Comparison of ENCODE assay signal across 29 mouse cellular contexts in the genomic region with DNA sequence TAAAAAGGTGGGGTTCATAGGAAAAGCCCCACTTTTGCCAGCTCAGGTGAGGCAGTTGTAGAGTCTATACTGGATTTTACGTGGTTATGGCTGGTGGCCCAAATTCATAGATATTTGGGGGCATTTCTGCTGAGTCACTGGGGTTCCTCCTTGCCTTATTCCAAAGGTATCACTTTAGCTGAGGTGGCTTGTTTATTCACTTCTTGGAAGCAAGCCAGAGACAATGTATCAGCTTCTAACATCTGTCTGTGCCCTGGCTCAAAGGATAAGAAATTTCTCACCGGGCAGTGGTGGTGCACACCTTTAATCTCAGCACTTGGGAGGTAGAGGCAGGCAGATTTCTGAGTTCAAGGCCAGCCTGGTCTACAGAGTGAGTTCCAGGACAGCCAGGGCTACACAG. TPM values are rescaled to one million over a fixed set of nuclear protein-coding genes. Genes with fewer than 3 reads are reported as not detected.
DNase-seq lines count a peak whose midpoint lies in the region; ATAC-seq and TF ChIP-seq lines count a peak whose summit lies in the region.
"Had no signal": no experiment of that assay in that cellular context is flagged by ENCODE, and none has a peak within 500 bp of the region (broad histone marks: within the 10 kb centered on the region; RNA-seq: fewer than 3 reads in every experiment).

No protein-coding gene starts in this region.

- H3K4me1 ChIP-seq in intestine, postnatal 0 days (replicated peaks; ENCODE audit: control insufficient read depth, insufficient read depth, low read length): peaks cover 14% of the 10 kb centered on the region; the same call in 1 of the 2 replicates
- peaks cover 28% of the 10 kb centered on the region; the same call in 1 of the 2 replicates for H3K4me1 ChIP-seq in intestine, embryonic 16.5 days (ENCODE audit: control insufficient read depth, insufficient read depth, low read length)
- H3K4me1 ChIP-seq in MEL (ENCODE audit: control insufficient read depth in 1 of 2, insufficient read depth in 2 of 2, low read length in 2 of 2): peaks cover 7 to 17% of the 10 kb centered on the region in 2 experiments; a peak in 3 of 4 replicates
- H3K4me1 ChIP-seq: heart, embryonic 15.5 days; hindbrain, embryonic 15.5 days had no signal

- peak overlapping the region; percentile 78; the same call in 1 of the 2 replicates for H3K27ac ChIP-seq in intestine, postnatal 0 days (ENCODE audit: low read depth, low read length)
- no peak overlapping the region; the same call in 1 of the 2 replicates for H3K27ac ChIP-seq in intestine, embryonic 16.5 days (ENCODE audit: low read length)
- H3K27ac ChIP-seq in MEL (ENCODE audit: control insufficient read depth, low read depth, low read length): no peak overlapping the region
- H3K27ac ChIP-seq: embryonic facial prominence, embryonic 15.5 days; heart, embryonic 15.5 days; hindbrain, embryonic 10.5 days; hindbrain, embryonic 15.5 days had no signal

- no peak overlapping the region for H3K9ac ChIP-seq in intestine, postnatal 0 days (ENCODE audit: low read depth, low read length)
- H3K9ac ChIP-seq in intestine, embryonic 16.5 days (ENCODE audit: low read depth, low read length): no peak overlapping the region
- H3K9ac ChIP-seq in MEL (ENCODE audit: control insufficient read depth, low read depth, low read length, poor library complexity, severe bottlenecking): no peak overlapping the region
- H3K9ac ChIP-seq: embryonic facial prominence, embryonic 15.5 days; heart, embryonic 15.5 days; hindbrain, embryonic 15.5 days had no signal

- TF ChIP-seq POLR2A in MEL (IDR thresholded peaks at IDR 0.05; ENCODE audit: control insufficient read depth in 1 of 2, insufficient read depth in 1 of 2, low read depth in 1 of 2, low read length in 2 of 2, poor library complexity in 1 of 2): no peak

- no peaks in the 10 kb centered on the region for H3K9me3 ChIP-seq in intestine, postnatal 0 days (ENCODE audit: control insufficient read depth)
- no peaks in the 10 kb centered on the region for H3K9me3 ChIP-seq in intestine, embryonic 16.5 days (ENCODE audit: control insufficient read depth, low read length)
- H3K9me3 ChIP-seq in MEL (replicated peaks; ENCODE audit: insufficient read depth, low read length): no peaks in the 10 kb centered on the region
- H3K9me3 ChIP-seq: embryonic facial prominence, embryonic 15.5 days; G1E; heart, embryonic 15.5 days; hindbrain, embryonic 10.5 days; hindbrain, embryonic 15.5 days had no signal

- TF ChIP-seq EP300 in MEL (IDR thresholded peaks at IDR 0.05; ENCODE audit: low read depth in 1 of 2, low read length in 2 of 2): peak; percentile 42 to 60; a peak in 3 of 4 replicates

- WGBS in intestine, postnatal 0 days: 38% methylated on average over 2 of the region's 2 CpGs
- 59% methylated on average over 2 of the region's 2 CpGs for WGBS in intestine, embryonic 16.5 days

- no peaks in the 10 kb centered on the region for H3K27me3 ChIP-seq in intestine, postnatal 0 days (replicated peaks; ENCODE audit: control insufficient read depth, insufficient read depth, low read length)
- H3K27me3 ChIP-seq in intestine, embryonic 16.5 days (replicated peaks; ENCODE audit: control insufficient read depth, insufficient read depth, low read length): no peaks in the 10 kb centered on the region
- H3K27me3 ChIP-seq in MEL (ENCODE audit: control insufficient read depth in 1 of 2, insufficient read depth in 2 of 2, low read length in 2 of 2): no peaks in the 10 kb centered on the region; a peak in 1 of 4 replicates
- H3K27me3 ChIP-seq: embryonic facial prominence, embryonic 15.5 days; heart, embryonic 15.5 days; hindbrain, embryonic 15.5 days; Patski had no signal

- TF ChIP-seq CTCF in intestine, postnatal 0 days (IDR thresholded peaks at IDR 0.05; ENCODE audit: low read depth): no peak
- TF ChIP-seq CTCF in MEL (IDR thresholded peaks at IDR 0.05 in 2 of 3, conservative IDR thresholded peaks at IDR 0.05 in 1 of 3; ENCODE audit: control insufficient read depth in 1 of 3, insufficient read depth in 1 of 3, low read depth in 2 of 3, low read length in 3 of 3, poor library complexity in 1 of 3, severe bottlenecking in 1 of 3): no peak

- intact Hi-C loops in left cerebral cortex, postnatal 36 days (cut with DNase I): no loop called here

- ATAC-seq in intestine, postnatal 0 days: no peak
- no peak for ATAC-seq in intestine, embryonic 16.5 days
- ATAC-seq: activated CD4-positive, CD25-positive, alpha-beta regulatory T cell, adult 4 months; forebrain, embryonic 16.5 days; inflammation-experienced regulatory T-cells, adult 6 months; Patski had no signal

- DNase-seq in 416B (ENCODE audit: low read depth) (peak; percentile 71), MEL (ENCODE audit: low read depth, low spot score) (peak; percentile 66)
- DNase-seq in induced T-regulatory cell, adult 2 months (ENCODE audit: low read depth): peak; percentile 40
- DNase-seq in cerebellum, adult 11 months: no peak
- no peak for DNase-seq in left cerebral cortex, postnatal 36 days (ENCODE audit: low spot score in 2 of 2)
- DNase-seq: adrenal gland, adult 2 months; adrenal gland, postnatal 36 days; cerebellum, adult 18-20 months; cerebellum, adult 9-11 months; embryo, embryonic 11 days; gastrocnemius, postnatal 10 days; heart, adult 18-20 months; heart, postnatal 14 days; kidney, adult 18-20 months had no signal

- peaks cover 49% of the 10 kb centered on the region for H3K36me3 ChIP-seq in intestine, postnatal 0 days (ENCODE audit: control insufficient read depth, insufficient read depth)
- peaks cover 21% of the 10 kb centered on the region for H3K36me3 ChIP-seq in intestine, embryonic 16.5 days (ENCODE audit: control insufficient read depth, insufficient read depth, low read length)
- H3K36me3 ChIP-seq in MEL (ENCODE audit: control insufficient read depth in 1 of 2, insufficient read depth in 2 of 2, low read length in 2 of 2): peaks cover 0 to 9% of the 10 kb centered on the region in 2 experiments; a peak in 2 of 4 replicates
- H3K36me3 ChIP-seq: hindbrain, embryonic 15.5 days had no signal

- no peak overlapping the region for H3K4me2 ChIP-seq in intestine, postnatal 0 days (replicated peaks; ENCODE audit: low read depth)
- no peak overlapping the region for H3K4me2 ChIP-seq in intestine, embryonic 16.5 days (ENCODE audit: low read depth, low read length)
- H3K4me2 ChIP-seq: embryonic facial prominence, embryonic 15.5 days; heart, embryonic 11.5 days; heart, embryonic 15.5 days; hindbrain, embryonic 15.5 days had no signal

- no peaks in the 10 kb centered on the region for H3K79me2 ChIP-seq in MEL (ENCODE audit: control insufficient read depth, insufficient read depth, low read length, poor library complexity)

- H3K4me3 ChIP-seq in intestine, postnatal 0 days (ENCODE audit: low read depth, low read length): no peak overlapping the region
- H3K4me3 ChIP-seq in intestine, embryonic 16.5 days (ENCODE audit: low read length): no peak overlapping the region
- no peak overlapping the region for H3K4me3 ChIP-seq in MEL (ENCODE audit: control insufficient read depth in 1 of 2, insufficient read depth in 1 of 2, low read depth in 2 of 2, low read length in 2 of 2)
- H3K4me3 ChIP-seq: embryonic facial prominence, embryonic 15.5 days; heart, embryonic 15.5 days; hindbrain, embryonic 10.5 days; hindbrain, embryonic 15.5 days had no signal

- TF ChIP-seq RAD21 in MEL (IDR thresholded peaks at IDR 0.05; ENCODE audit: low read depth, low read length): no peak

TF ChIP-seq in MEL, 35 proteins besides CTCF, POLR2A, EP300 and RAD21 (continues in another document):
- TF ChIP-seq ZC3H11A (IDR thresholded peaks at IDR 0.05; ENCODE audit: low read depth, low read length) (no peak), KAT2A (conservative IDR thresholded peaks at IDR 0.05; ENCODE audit: low read depth, low read length) (no peak), USF2 (IDR thresholded peaks at IDR 0.05; ENCODE audit: borderline replicate concordance in 1 of 2, insufficient read depth in 1 of 2, low read depth in 1 of 2, low read length in 2 of 2) (no peak), MAX (IDR thresholded peaks at IDR 0.05; ENCODE audit: low read length) (no peak), SMC3 (IDR thresholded peaks at IDR 0.05; ENCODE audit: low read depth, low read length) (no peak), E2F4 (IDR thresholded peaks at IDR 0.05; ENCODE audit: borderline replicate concordance, low read depth, low read length) (no peak), ZKSCAN1 (IDR thresholded peaks at IDR 0.05; ENCODE audit: low read depth, low read length) (no peak), MAZ (IDR thresholded peaks at IDR 0.05; ENCODE audit: low read depth, low read length) (no peak), TCF12 (IDR thresholded peaks at IDR 0.05; ENCODE audit: low read depth, low read length) (peak; percentile 46; the same call in 1 of the 2 replicates), ZMIZ1 (IDR thresholded peaks at IDR 0.05; ENCODE audit: low read depth, low read length) (no peak), ZNF384 (IDR thresholded peaks at IDR 0.05; ENCODE audit: low read depth, low read length) (no peak), NELFE (IDR thresholded peaks at IDR 0.05; ENCODE audit: low read depth, low read length) (no peak), ELF1 (IDR thresholded peaks at IDR 0.05; ENCODE audit: low read depth, low read length) (no peak), SIN3A (IDR thresholded peaks at IDR 0.05; ENCODE audit: low read length) (no peak)

RNA-seq across cellular contexts. Expression of gene Gm17334, which starts 6.8 kb away (rescaled TPM):
- 0.17 and 0.67 TPM in 2 replicates for polyA plus RNA-seq in intestine, postnatal 0 days (2015; fragmentation: Nextera tagmentation; extraction: Ambion mirVana)
- polyA plus RNA-seq in intestine, embryonic 16.5 days (2015; fragmentation: Nextera tagmentation; extraction: Ambion mirVana): 0.34 and 0.81 TPM in 2 replicates
- not detected in 2 replicates for total RNA-seq in MEL (2012; rRNA removed)
- polyA plus RNA-seq in MEL (2012; ENCODE audit: insufficient read depth in 1 of 2, insufficient read length in 2 of 2, low read depth in 1 of 2, low replicate concordance in 2 of 2, missing spikeins in 1 of 2): not detected
- 1 to 10 TPM in 1 of 2 experiments, under 1 TPM in 1; 0.96 to 1.2 TPM for total RNA-seq in left cerebral cortex, postnatal 36 days (2021)
- total RNA-seq: G1E; heart, postnatal 14 days had no signal
- polyA plus RNA-seq: embryonic facial prominence, embryonic 11.5 days; forebrain, embryonic 11.5 days; G1E; heart, embryonic 15.5 days; hindbrain, embryonic 10.5 days; hindbrain, embryonic 15.5 days had no signal

RNA-seq across cellular contexts. Expression of gene Irf1, which starts 10.0 kb away (rescaled TPM):
- polyA plus RNA-seq in intestine, postnatal 0 days (2015; fragmentation: Nextera tagmentation; extraction: Ambion mirVana): 64.3 and 76.1 TPM in 2 replicates
- polyA plus RNA-seq in intestine, embryonic 16.5 days (2015; fragmentation: Nextera tagmentation; extraction: Ambion mirVana): 52.9 and 58.7 TPM in 2 replicates
- 0.46 and 0.73 TPM in 2 replicates for total RNA-seq in MEL (2012; rRNA removed)
- polyA plus RNA-seq in MEL (2012; ENCODE audit: insufficient read depth in 1 of 2, insufficient read length in 2 of 2, low read depth in 1 of 2, low replicate concordance in 2 of 2, missing spikeins in 1 of 2): 1 to 10 TPM in 1 of 2 experiments, not detected in 1; 1.9 TPM
- 1 to 10 TPM; 6.5 to 6.6 TPM for total RNA-seq in left cerebral cortex, postnatal 36 days (2021)

RNA-seq across cellular contexts. Expression of gene Il5, which starts 59.2 kb away (rescaled TPM):
- not detected in 2 replicates for polyA plus RNA-seq in intestine, postnatal 0 days (2015; fragmentation: Nextera tagmentation; extraction: Ambion mirVana)
- not detected in 2 replicates for polyA plus RNA-seq in intestine, embryonic 16.5 days (2015; fragmentation: Nextera tagmentation; extraction: Ambion mirVana)
- not detected in 2 replicates for total RNA-seq in MEL (2012; rRNA removed)
- polyA plus RNA-seq in MEL (2012; ENCODE audit: insufficient read depth in 1 of 2, insufficient read length in 2 of 2, low read depth in 1 of 2, low replicate concordance in 2 of 2, missing spikeins in 1 of 2): not detected
- not detected for total RNA-seq in left cerebral cortex, postnatal 36 days (2021)
- total RNA-seq: adrenal gland, adult 2 months; adrenal gland, postnatal 36 days; gastrocnemius, postnatal 10 days; gastrocnemius, postnatal 4 days; heart, adult 18-20 months; heart, postnatal 14 days had no signal
- polyA plus RNA-seq: embryonic facial prominence, embryonic 11.5 days; embryonic facial prominence, embryonic 15.5 days; forebrain, embryonic 11.5 days; forebrain, embryonic 16.5 days; G1E; heart, embryonic 11.5 days; heart, embryonic 15.5 days; hindbrain, embryonic 10.5 days; hindbrain, embryonic 15.5 days; inflammation-experienced regulatory T-cells, adult 6 months; Patski had no signal

Comparison
In these comparisons a context has a peak if more than half of its experiments do, and no peak if none do; other contexts are left out.
1. DNase-seq: peak in 416B (single experiment), MEL (single experiment) and induced T-regulatory cell, adult 2 months (single experiment); none in cerebellum, adult 11 months (single experiment) and left cerebral cortex, postnatal 36 days (0 of 2).
2. RNA of gene Irf1, which starts 10.0 kb away (polyA plus RNA-seq): 64.3 to 76.1 TPM in intestine, postnatal 0 days and 52.9 to 58.7 TPM in intestine, embryonic 16.5 days; 1.9 TPM in MEL; every median in the first group is over 10 times any median in the second.